Mouse (Mus musculus) intestine, embryonic 15.5 days (tissue): ENCODE results near the gene Txlna. TPM values are rescaled to one million over a fixed set of nuclear protein-coding genes. Genes with fewer than 3 reads are reported as not detected.

ENCODE experiments used
- ATAC-seq: fragments of 200-750 bp; cut with Nextera tagmentation; 2 replicates; pipeline ENCODE4 v1.8.0; 2017; ENCODE audit warnings: moderate TSS enrichment, moderate library complexity
- H3K27ac ChIP-seq: fragments of 300-500 bp; sonication (generic); 2 replicates; pipeline ENCODE4 v1.5.1; 2015; ENCODE audit warnings: mild to moderate bottlenecking, inconsistent platforms
- H3K27me3 ChIP-seq: fragments of 300-500 bp; sonication (generic); replicated peaks from 2 replicates; pipeline ENCODE4 v1.6.1; 2015; ENCODE audit warnings: inconsistent platforms
- H3K36me3 ChIP-seq: fragments of 300-500 bp; sonication (generic); 2 replicates; pipeline ENCODE4 v1.6.1; 2015; ENCODE audit warnings: inconsistent platforms
- H3K4me1 ChIP-seq: fragments of 300-500 bp; sonication (generic); replicated peaks from 2 replicates; pipeline ENCODE4 v1.6.1; 2015; ENCODE audit warnings: inconsistent platforms
- H3K4me2 ChIP-seq: fragments of 300-500 bp; sonication (generic); replicated peaks from 2 replicates; pipeline ENCODE4 v1.6.1; 2015; ENCODE audit warnings: mild to moderate bottlenecking, inconsistent platforms
- H3K4me3 ChIP-seq: fragments of 300-500 bp; sonication (generic); replicated peaks from 2 replicates; pipeline ENCODE4 v1.5.1; 2015; ENCODE audit warnings: inconsistent platforms
- H3K9ac ChIP-seq: fragments of 300-500 bp; sonication (generic); 2 replicates; pipeline ENCODE4 v1.6.1; 2015; ENCODE audit warnings: inconsistent platforms
- H3K9me3 ChIP-seq: fragments of 300-500 bp; sonication (generic); 2 replicates; pipeline ENCODE4 v1.6.1; 2016; ENCODE audit warnings: inconsistent platforms
- WGBS: fragments of 180-500 bp; shearing (Covaris S2); methylation state at CpG from one replicate; pipeline ENCODE4 v1.1.7; 2015; 5-methylcytosine and 5-hydroxymethylcytosine counted together
- polyA plus RNA-seq: library from polyadenylated mRNA; unstranded; fragments of >200 nt; fragmentation: Nextera tagmentation; extraction: Ambion mirVana; gene quantifications from 2 replicates; pipeline ENCODE4 v1.2.1, GENCODE M21; 2015

Gene Txlna
- polyA plus RNA-seq, 1 experiment from 2014 or later = 57.4 TPM

- Histone ChIP-seq H3K27me3 (no peaks in the 10 kb centered on the region), H3K9me3 (no peaks in the 10 kb centered on the region), H3K27ac (no peak within 1 kb of the TSS), H3K4me3 (no peak within 1 kb of the TSS), H3K36me3 (no peaks in the 10 kb centered on the region), H3K4me2 (no peak within 1 kb of the TSS), H3K4me1 (peaks cover 5% of the 10 kb centered on the region; the same call in 1 of the 2 replicates), H3K9ac (no peak within 1 kb of the TSS)
- ATAC-seq = no peak
- WGBS = 77% methylated on average over 6 of the region's 6 CpGs
Observed at GRCm38 (mm10) chr4:129614093-129614492, 26.8 kb downstream of the Txlna start, which contains the start of gene Dcdc2b. TSS of gene Dcdc2b (minus strand) at chr4:129614257.

GRCm38 (mm10) chr4:129610472-129610871 lies 30.4 kb downstream of the Txlna start:
- 49% methylated on average over 3 of the region's 4 CpGs for WGBS
- H3K4me1 ChIP-seq = no peaks in the 10 kb centered on the region
- no peak overlapping the region for H3K27ac ChIP-seq
- no peak for ATAC-seq
- H3K4me3 ChIP-seq = no peak overlapping the region
- no peaks in the 10 kb centered on the region for H3K27me3 ChIP-seq
- peaks cover 7% of the 10 kb centered on the region; the same call in 1 of the 2 replicates for H3K36me3 ChIP-seq
- no peak overlapping the region for H3K9ac ChIP-seq
- H3K9me3 ChIP-seq = no peaks in the 10 kb centered on the region
- no peak overlapping the region for H3K4me2 ChIP-seq

GRCm38 (mm10) chr4:129610026-129610425 lies 30.8 kb downstream of the Txlna start:
- no peak overlapping the region for H3K9ac ChIP-seq
- H3K36me3 ChIP-seq = peaks cover 7% of the 10 kb centered on the region; the same call in 1 of the 2 replicates
- H3K4me2 ChIP-seq = no peak overlapping the region
- no peak overlapping the region for H3K27ac ChIP-seq
- WGBS = 74% methylated on average over 4 of the region's 4 CpGs
- H3K4me3 ChIP-seq = no peak overlapping the region
- no peak for ATAC-seq
- H3K4me1 ChIP-seq = no peaks in the 10 kb centered on the region
- no peaks in the 10 kb centered on the region for H3K27me3 ChIP-seq
- H3K9me3 ChIP-seq = no peaks in the 10 kb centered on the region

- 82% methylated on average over 12 of the region's 12 CpGs for WGBS
- H3K36me3 ChIP-seq = peaks cover 7% of the 10 kb centered on the region
- no peaks in the 10 kb centered on the region for H3K27me3 ChIP-seq
- no peaks in the 10 kb centered on the region for H3K9me3 ChIP-seq
- no peak overlapping the region for H3K4me2 ChIP-seq
- no peak overlapping the region for H3K27ac ChIP-seq
- H3K4me1 ChIP-seq = no peaks in the 10 kb centered on the region
- no peak; the same call in 1 of the 2 replicates for ATAC-seq
- H3K4me3 ChIP-seq = no peak overlapping the region
- no peak overlapping the region for H3K9ac ChIP-seq
Observed at GRCm38 (mm10) chr4:129609139-129609631, 31.7 kb downstream of the Txlna start.

- Histone ChIP-seq H3K36me3 (peaks cover 7% of the 10 kb centered on the region), H3K4me2 (no peak overlapping the region), H3K4me3 (no peak overlapping the region), H3K27me3 (no peaks in the 10 kb centered on the region), H3K9me3 (no peaks in the 10 kb centered on the region), H3K4me1 (no peaks in the 10 kb centered on the region), H3K27ac (no peak overlapping the region; the same call in 1 of the 2 replicates), H3K9ac (no peak overlapping the region)
- WGBS = 34% methylated on average over 7 of the region's 7 CpGs
- peak; percentile 92 for ATAC-seq
Observed at GRCm38 (mm10) chr4:129608426-129609025, 32.3 kb downstream of the Txlna start.

- Histone ChIP-seq H3K36me3 (peaks cover 9% of the 10 kb centered on the region), H3K9ac (peak within 1 kb of the TSS; percentile 90), H3K27ac (peak within 1 kb of the TSS; percentile 78), H3K9me3 (no peaks in the 10 kb centered on the region), H3K27me3 (no peaks in the 10 kb centered on the region), H3K4me2 (peak within 1 kb of the TSS; percentile 72), H3K4me1 (peaks cover 23% of the 10 kb centered on the region), H3K4me3 (peak within 1 kb of the TSS; percentile 89)
- peak; percentile 95 for ATAC-seq
- WGBS = under 1% methylated on average over 74 of the region's 74 CpGs
Observed at GRCm38 (mm10) chr4:129600233-129601158, 40.4 kb downstream of the Txlna start, which contains the start of the genes Eif3i and Tmem234. TSS of gene Eif3i (minus strand) at chr4:129600648. TSS of gene Tmem234 (plus strand) at chr4:129600668.

GRCm38 (mm10) chr4:129588865-129589264 lies 52.0 kb downstream of the Txlna start:
- peaks cover 5% of the 10 kb centered on the region; the same call in 1 of the 2 replicates for H3K4me1 ChIP-seq
- no peaks in the 10 kb centered on the region for H3K27me3 ChIP-seq
- H3K4me2 ChIP-seq = no peak overlapping the region
- H3K9me3 ChIP-seq = no peaks in the 10 kb centered on the region
- ATAC-seq = no peak
- H3K4me3 ChIP-seq = no peak overlapping the region
- WGBS = 60% methylated on average over 4 of the region's 4 CpGs
- peaks cover 23% of the 10 kb centered on the region for H3K36me3 ChIP-seq
- H3K9ac ChIP-seq = no peak overlapping the region
- no peak overlapping the region for H3K27ac ChIP-seq

GRCm38 (mm10) chr4:129586943-129587342 lies 53.9 kb downstream of the Txlna start:
- H3K9me3 ChIP-seq = no peaks in the 10 kb centered on the region
- no peak overlapping the region for H3K4me2 ChIP-seq
- H3K36me3 ChIP-seq = peaks cover 8% of the 10 kb centered on the region
- H3K4me3 ChIP-seq = no peak overlapping the region
- 48% methylated on average over 1 of the region's 1 CpGs for WGBS
- no peak overlapping the region for H3K9ac ChIP-seq
- ATAC-seq = no peak
- peaks cover 5% of the 10 kb centered on the region; the same call in 1 of the 2 replicates for H3K4me1 ChIP-seq
- H3K27me3 ChIP-seq = no peaks in the 10 kb centered on the region
- H3K27ac ChIP-seq = no peak overlapping the region

- H3K27me3 ChIP-seq = no peaks in the 10 kb centered on the region
- H3K9me3 ChIP-seq = no peaks in the 10 kb centered on the region
- H3K4me1 ChIP-seq = peaks cover 5% of the 10 kb centered on the region; the same call in 1 of the 2 replicates
- H3K27ac ChIP-seq = no peak overlapping the region
- peak; percentile 1; the same call in 1 of the 2 replicates for ATAC-seq
- no peak overlapping the region for H3K4me3 ChIP-seq
- 0 out of 2 replicates have a peak overlapping the region, but pooled peaks have one; percentile 39 for H3K9ac ChIP-seq
- peak overlapping the region; percentile 85 for H3K4me2 ChIP-seq
- no peaks in the 10 kb centered on the region for H3K36me3 ChIP-seq
- 80% methylated on average over 9 of the region's 9 CpGs for WGBS
Observed at GRCm38 (mm10) chr4:129585773-129586172, 55.1 kb downstream of the Txlna start.

- Histone ChIP-seq H3K9ac (peak overlapping the region; percentile 39), H3K36me3 (no peaks in the 10 kb centered on the region), H3K9me3 (no peaks in the 10 kb centered on the region), H3K4me2 (peak overlapping the region; percentile 85), H3K4me1 (peaks cover 5% of the 10 kb centered on the region; the same call in 1 of the 2 replicates), H3K27ac (peak overlapping the region; percentile 68), H3K27me3 (no peaks in the 10 kb centered on the region), H3K4me3 (peak overlapping the region; percentile 47)
- 2% methylated on average over 36 of the region's 36 CpGs for WGBS
- ATAC-seq = peak; percentile 83
Observed at GRCm38 (mm10) chr4:129584884-129585608, 55.8 kb downstream of the Txlna start.

- H3K4me3 ChIP-seq = no peak overlapping the region; the same call in 1 of the 2 replicates
- no peaks in the 10 kb centered on the region for H3K9me3 ChIP-seq
- peak overlapping the region; percentile 39 for H3K9ac ChIP-seq
- H3K4me1 ChIP-seq = peaks cover 5% of the 10 kb centered on the region; the same call in 1 of the 2 replicates
- WGBS = 71% methylated on average over 1 of the region's 1 CpGs
- H3K27ac ChIP-seq = no peak overlapping the region; the same call in 1 of the 2 replicates
- no peaks in the 10 kb centered on the region for H3K27me3 ChIP-seq
- no peak for ATAC-seq
- H3K4me2 ChIP-seq = peak overlapping the region; percentile 85
- no peaks in the 10 kb centered on the region for H3K36me3 ChIP-seq
Observed at GRCm38 (mm10) chr4:129584370-129584769, 56.5 kb downstream of the Txlna start.
